Mouse (Mus musculus) thymus, adult 2 months (tissue): ENCODE data around the gene Tsnaxip1.

ENCODE experiments used
- CTCF ChIP-seq: fragments of 200-500 bp; IDR thresholded peaks from 2 replicates; pipeline ENCODE4 v1.5.1; 2012; ENCODE audit warnings: mild to moderate bottlenecking, control low read depth, low read length, moderate library complexity, borderline replicate concordance; ENCODE audit not compliant: control insufficient read depth, poor library complexity, insufficient read depth; ENCODE audit errors: extremely low read depth
- POLR2A ChIP-seq: fragments of 200-500 bp; IDR thresholded peaks from 2 replicates; pipeline ENCODE4 v1.6.1; 2012; ENCODE audit warnings: mild to moderate bottlenecking, low read length, control low read depth, moderate library complexity; ENCODE audit not compliant: control insufficient read depth, poor library complexity, insufficient read depth; ENCODE audit errors: extremely low read depth

GRCm38 (mm10) chr8:105893339-105893738 lies 65.8 kb downstream of the Tsnaxip1 start, which contains the start of gene Nrn1l:
- TF ChIP-seq POLR2A (no peak), CTCF (no peak)
